ENCODE assay signal across 27 mouse cellular contexts in the genomic region with DNA sequence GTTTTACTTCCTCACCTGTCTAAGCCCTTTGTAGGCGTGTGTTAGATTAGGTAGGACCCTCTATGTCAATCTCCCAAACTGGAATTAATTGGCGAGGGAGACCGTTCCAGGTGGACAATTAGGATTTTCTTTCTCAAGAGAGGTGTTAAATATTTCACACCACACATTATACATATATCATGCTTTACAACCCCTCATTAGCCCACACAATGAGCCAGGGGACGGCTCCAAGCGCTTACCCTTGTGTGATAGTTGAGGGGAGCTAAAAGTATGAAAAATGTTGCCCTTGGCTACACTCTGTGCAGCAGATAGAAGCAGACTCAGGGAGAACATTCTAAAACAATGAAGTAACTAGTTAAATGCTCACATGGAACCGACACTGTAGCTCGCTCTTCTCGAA.
"Had no signal": no experiment of that assay in that cellular context is flagged by ENCODE, and none has a peak within 500 bp of the region (broad histone marks: within the 10 kb centered on the region; RNA-seq: fewer than 3 reads in every experiment).

No protein-coding gene starts in this region.

- H3K4me1 ChIP-seq: heart, embryonic 15.5 days; hindbrain, embryonic 12.5 days; intestine, embryonic 15.5 days; kidney, embryonic 15.5 days; liver, embryonic 13.5 days; liver, embryonic 15.5 days had no signal

- H3K9ac ChIP-seq: heart, embryonic 13.5 days; heart, embryonic 15.5 days; hindbrain, embryonic 12.5 days; hindbrain, embryonic 14.5 days; intestine, embryonic 15.5 days; kidney, embryonic 15.5 days; liver, embryonic 13.5 days; liver, embryonic 15.5 days had no signal

- H3K9me3 ChIP-seq: heart, embryonic 13.5 days; heart, embryonic 15.5 days; hindbrain, embryonic 12.5 days; intestine, embryonic 15.5 days; kidney, embryonic 15.5 days; liver, embryonic 13.5 days; liver, embryonic 15.5 days had no signal

- ATAC-seq: hindbrain, embryonic 16.5 days; inflammation-experienced regulatory T-cells, adult 6 months; intestine, embryonic 15.5 days; intestine, postnatal 0 days had no signal

- DNase-seq: gastrocnemius, postnatal 14 days; gastrocnemius, postnatal 36 days; heart, adult 11 months; heart, adult 2 months; heart, postnatal 14 days; heart, postnatal 36 days; kidney, adult 18-20 months; kidney, adult 8-10 months; kidney, postnatal 25 days; kidney, postnatal 4 days; liver; liver, embryonic 13.5 days had no signal

- H3K36me3 ChIP-seq: heart, embryonic 13.5 days; heart, embryonic 15.5 days; hindbrain, embryonic 12.5 days; intestine, embryonic 15.5 days; kidney, embryonic 15.5 days; liver, embryonic 13.5 days; liver, embryonic 15.5 days had no signal

- H3K4me3 ChIP-seq: heart, adult 2 months; heart, embryonic 13.5 days; heart, embryonic 15.5 days; hindbrain, embryonic 12.5 days; intestine, embryonic 15.5 days; kidney, embryonic 15.5 days; layer of hippocampus, adult 2 months; left cerebral cortex, adult 2 months; liver, embryonic 13.5 days; liver, embryonic 15.5 days had no signal

- H3K4me2 ChIP-seq: heart, embryonic 11.5 days; heart, embryonic 13.5 days; heart, embryonic 15.5 days; hindbrain, embryonic 12.5 days; hindbrain, embryonic 14.5 days; intestine, embryonic 15.5 days; kidney, embryonic 15.5 days; liver, embryonic 11.5 days; liver, embryonic 13.5 days; liver, embryonic 15.5 days had no signal

- H3K27ac ChIP-seq: heart, adult 2 months; heart, embryonic 13.5 days; heart, embryonic 15.5 days; hindbrain, embryonic 12.5 days; hindbrain, embryonic 14.5 days; intestine, embryonic 15.5 days; kidney, embryonic 15.5 days; kidney, postnatal 0 days; layer of hippocampus, adult 2 months; left cerebral cortex, adult 2 months; liver, embryonic 13.5 days; liver, embryonic 15.5 days had no signal

- H3K27me3 ChIP-seq: hindbrain, embryonic 12.5 days; intestine, embryonic 15.5 days; liver, embryonic 13.5 days; liver, embryonic 15.5 days had no signal
